Mouse (Mus musculus): ENCODE data around the gene Slc28a2. TPM values are rescaled to one million over a fixed set of nuclear protein-coding genes. Genes with fewer than 3 reads are reported as not detected.
"Not testable (repeated sequence)": the region's sequence is repeated elsewhere in the genome, so short reads cannot be mapped to it uniquely, and the experiment has no call there.

The Slc28a2 gene
- 25.6 and 36.6 TPM in 2 replicates for total RNA-seq (2017)

DNA sequence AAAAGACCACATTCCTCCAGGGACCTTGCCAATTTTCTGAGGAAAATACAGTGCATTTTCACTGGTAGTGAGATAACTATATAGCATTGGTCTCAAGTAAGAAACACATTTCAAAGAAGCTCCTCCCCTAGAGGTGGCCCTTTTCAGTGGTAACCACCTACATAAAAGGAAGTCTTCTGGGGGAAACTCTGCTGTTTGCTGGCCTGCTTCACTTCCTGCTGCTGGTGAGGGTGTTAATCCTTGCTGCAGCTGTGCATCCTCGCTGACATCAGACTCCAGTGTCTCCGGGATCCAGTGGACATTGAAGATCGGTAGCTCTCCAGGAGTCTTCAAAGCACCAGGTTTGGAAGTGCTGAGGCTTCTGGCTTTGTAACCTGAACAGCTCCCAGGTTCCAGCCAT is at the start of gene Slc28a2:
Slc28a2 (plus strand) TSS at position 278 of the 400 bp plus-strand sequence.
- peak; percentile 94 to 96 for ATAC-seq (replicated peaks in 1 of 2; ENCODE audit: insufficient read depth in 1 of 2, low FRiP score in 2 of 2, low TSS enrichment in 1 of 2, low read depth in 1 of 2, poor library complexity in 2 of 2, severe bottlenecking in 2 of 2)

DNA sequence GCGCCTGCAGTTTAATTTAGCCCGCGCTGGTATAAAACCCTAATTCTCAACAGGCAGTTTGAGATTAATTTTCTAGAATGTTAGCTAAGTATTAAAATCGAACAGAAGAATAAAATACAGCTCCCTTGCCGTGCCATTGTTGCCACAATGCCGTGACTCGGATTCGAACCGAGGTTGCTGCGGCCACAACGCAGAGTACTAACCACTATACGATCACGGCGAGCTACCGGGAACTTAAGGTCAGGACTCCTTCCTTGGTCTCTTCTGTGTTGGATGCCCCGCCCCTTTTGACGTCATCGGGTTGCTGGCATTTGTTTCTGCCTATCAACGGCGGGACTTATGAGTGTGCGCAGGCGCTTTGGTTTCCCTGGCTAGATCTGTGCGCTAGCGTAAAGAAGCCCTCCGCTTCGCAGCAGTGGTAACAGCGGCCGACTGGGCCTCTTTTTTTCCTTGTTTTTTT is 49.0 kb upstream of the Slc28a2 start:
- ATAC-seq (replicated peaks in 1 of 2; ENCODE audit: insufficient read depth in 1 of 2, low FRiP score in 2 of 2, low TSS enrichment in 1 of 2, low read depth in 1 of 2, poor library complexity in 2 of 2, severe bottlenecking in 2 of 2), result peak; percentile 51 to 63

DNA sequence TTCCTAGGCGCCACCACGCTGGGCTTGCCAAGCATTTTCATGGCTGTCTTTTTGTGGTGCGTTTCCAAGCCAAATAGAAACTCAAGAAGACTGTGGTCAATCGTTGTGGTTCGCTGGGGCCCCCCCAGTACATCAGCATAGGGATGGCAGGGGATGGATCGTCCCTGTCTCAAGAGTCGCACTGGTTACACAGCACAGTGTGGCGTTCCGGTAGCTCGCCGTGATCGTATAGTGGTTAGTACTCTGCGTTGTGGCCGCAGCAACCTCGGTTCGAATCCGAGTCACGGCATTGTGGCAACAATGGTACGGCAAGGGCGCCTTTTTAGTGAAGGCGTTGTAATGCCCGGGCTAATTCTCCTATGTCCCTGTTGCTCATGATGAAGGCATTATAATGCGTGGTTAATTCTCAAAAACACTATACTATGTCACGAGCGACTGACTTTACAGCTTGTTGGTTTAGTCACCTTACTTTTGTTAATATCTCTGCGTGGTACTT is 48.5 kb upstream of the Slc28a2 start:
- ATAC-seq (replicated peaks in 1 of 2; ENCODE audit: insufficient read depth in 1 of 2, low FRiP score in 2 of 2, low TSS enrichment in 1 of 2, low read depth in 1 of 2, poor library complexity in 2 of 2, severe bottlenecking in 2 of 2), result peak; percentile 12 to 19

DNA sequence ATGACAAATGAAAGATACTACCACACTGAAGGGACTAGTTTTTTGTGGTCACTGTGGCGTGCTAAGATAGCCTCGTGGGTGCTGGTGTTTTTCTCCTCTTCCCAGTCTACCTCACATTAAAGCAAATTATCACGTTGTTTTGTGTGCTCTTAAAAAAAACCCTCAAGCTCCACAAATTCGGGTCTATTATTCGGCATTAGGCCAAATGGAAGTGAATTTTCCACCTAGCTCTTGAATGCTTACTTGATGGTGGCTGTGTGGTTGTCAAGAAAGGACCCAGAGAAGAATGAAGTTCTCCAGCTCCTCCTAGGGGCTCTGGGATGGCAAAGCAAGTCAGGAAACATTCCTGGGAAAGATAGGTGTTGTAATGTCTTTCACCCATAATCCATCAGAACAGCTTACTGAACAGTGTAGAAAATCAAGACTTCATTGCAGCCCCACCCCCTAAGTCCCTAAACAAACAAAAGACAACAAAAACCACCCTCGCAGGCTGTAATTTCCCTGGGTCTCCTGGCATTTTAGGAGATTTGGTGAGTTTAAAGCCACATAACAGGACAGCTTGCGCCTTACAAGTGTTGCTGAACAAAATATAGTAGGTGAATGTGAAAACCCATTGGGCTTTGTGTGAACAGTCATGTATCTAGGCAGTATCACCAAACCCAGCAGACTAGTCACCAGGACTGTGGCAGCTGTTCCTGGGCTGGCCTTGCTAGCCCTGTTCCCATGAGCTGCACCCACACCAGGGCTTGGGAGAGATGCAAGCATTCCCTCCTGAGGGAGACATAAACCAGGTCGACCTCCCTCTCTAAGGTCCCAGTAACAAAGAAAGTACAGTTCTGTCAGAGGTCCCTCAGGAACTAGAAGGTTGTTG is 47.6 kb upstream of the Slc28a2 start:
- no peak for ATAC-seq (replicated peaks in 1 of 2; ENCODE audit: insufficient read depth in 1 of 2, low FRiP score in 2 of 2, low TSS enrichment in 1 of 2, low read depth in 1 of 2, poor library complexity in 2 of 2, severe bottlenecking in 2 of 2)

DNA sequence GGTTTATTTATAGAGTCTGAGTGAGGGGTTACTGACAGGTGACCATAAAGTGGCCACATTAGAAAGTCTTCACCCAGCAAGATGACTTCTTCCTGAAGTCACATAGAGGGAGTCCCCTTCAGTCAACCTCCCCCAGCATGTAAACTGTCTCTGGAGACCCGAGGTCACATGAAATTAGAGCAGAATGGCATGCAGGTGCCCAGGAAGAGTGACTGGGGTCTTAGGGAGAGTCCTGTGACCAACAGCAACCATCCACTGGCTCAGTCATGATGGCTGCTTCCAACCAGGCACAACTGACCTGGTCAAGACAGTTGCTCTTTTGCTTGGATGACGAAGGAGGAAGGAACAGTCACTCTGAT is 47.0 kb upstream of the Slc28a2 start:
- ATAC-seq (replicated peaks in 1 of 2; ENCODE audit: insufficient read depth in 1 of 2, low FRiP score in 2 of 2, low TSS enrichment in 1 of 2, low read depth in 1 of 2, poor library complexity in 2 of 2, severe bottlenecking in 2 of 2), result no peak

DNA sequence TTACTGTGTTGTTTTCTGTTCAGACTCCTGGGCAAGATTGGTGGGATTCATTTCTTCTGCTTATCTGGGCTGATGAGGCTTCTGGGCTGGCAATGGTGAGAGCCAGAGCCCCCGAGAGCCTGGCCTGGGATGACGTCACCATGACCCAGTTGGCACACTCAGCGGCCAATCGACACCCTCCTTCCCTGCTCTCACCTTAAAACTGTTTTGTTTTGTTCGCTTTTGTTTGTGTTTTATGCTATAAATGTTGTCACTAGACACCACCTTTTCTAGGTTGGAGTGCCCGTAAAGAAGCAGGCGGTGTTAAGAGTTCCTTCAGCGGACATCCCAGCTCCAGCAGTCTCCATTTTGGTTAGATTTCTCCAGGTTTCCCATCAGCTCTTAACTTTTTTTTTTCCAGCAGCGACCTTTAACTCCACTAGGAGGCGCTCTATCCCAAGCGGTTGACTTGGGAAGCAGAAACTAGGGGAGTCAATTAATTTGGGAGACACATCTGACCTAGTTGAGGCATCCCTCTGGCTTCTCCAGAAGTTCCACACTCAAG is 45.4 kb upstream of the Slc28a2 start:
- peak; percentile 18 to 26; a peak in 3 of 4 replicates for ATAC-seq (replicated peaks in 1 of 2; ENCODE audit: insufficient read depth in 1 of 2, low FRiP score in 2 of 2, low TSS enrichment in 1 of 2, low read depth in 1 of 2, poor library complexity in 2 of 2, severe bottlenecking in 2 of 2)

DNA sequence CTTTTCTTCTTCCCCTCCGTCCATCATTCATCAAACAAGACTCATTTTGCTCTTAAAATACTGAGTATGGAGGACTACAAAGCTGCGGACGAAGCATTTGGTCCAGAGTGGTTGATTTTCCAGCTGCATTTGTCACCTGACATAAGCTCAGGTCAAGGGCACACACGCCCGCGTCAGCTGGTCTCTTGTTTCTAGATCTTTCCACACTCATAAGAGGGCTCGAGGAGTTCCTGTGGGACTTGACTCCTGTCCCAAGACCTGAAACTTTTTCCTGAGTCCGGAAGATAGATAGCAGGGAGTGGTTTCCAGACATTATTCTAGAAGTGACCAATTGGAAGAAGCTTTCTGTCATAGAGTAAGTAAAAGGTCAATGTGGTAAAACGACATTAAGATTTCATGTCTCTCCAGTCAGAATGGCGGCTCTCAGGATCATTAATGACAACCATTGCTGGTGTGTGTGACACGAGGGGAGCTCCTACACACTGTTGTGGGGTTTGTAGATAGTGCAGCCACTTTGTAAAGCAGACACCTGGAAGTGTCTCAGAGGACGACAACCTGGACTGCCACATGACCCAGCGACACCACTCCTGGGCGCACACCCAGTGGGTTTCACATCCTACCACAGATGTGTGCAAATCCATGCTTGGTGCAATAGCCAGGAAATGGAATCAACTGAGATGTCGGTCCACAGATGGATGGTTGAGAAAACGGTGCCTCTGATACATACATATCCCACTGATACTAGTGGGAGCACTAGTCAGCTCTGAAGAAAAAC is 44.8 kb upstream of the Slc28a2 start:
- ATAC-seq (replicated peaks in 1 of 2; ENCODE audit: insufficient read depth in 1 of 2, low FRiP score in 2 of 2, low TSS enrichment in 1 of 2, low read depth in 1 of 2, poor library complexity in 2 of 2, severe bottlenecking in 2 of 2), result no peak

DNA sequence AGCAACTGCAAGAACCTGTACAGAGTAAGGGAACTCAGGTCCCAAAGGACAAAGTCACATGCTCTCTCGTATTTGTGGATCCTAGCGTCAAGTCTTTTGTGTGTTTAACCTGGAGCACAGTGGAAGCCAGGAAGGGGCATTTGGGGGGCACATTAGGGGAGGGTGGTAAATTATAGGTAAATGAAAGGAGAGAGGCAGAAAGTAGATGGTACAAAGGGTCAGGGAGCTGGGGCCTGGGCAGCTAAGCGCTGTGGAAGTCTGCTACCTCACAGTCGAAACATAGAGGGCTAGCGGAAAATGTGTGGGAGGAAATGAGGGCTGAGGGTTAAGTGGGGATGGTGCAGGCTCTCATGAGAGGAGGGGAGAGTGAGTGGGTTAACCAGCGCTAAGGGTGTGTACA is 44.2 kb upstream of the Slc28a2 start:
- ATAC-seq (replicated peaks in 1 of 2; ENCODE audit: insufficient read depth in 1 of 2, low FRiP score in 2 of 2, low TSS enrichment in 1 of 2, low read depth in 1 of 2, poor library complexity in 2 of 2, severe bottlenecking in 2 of 2), result no peak

DNA sequence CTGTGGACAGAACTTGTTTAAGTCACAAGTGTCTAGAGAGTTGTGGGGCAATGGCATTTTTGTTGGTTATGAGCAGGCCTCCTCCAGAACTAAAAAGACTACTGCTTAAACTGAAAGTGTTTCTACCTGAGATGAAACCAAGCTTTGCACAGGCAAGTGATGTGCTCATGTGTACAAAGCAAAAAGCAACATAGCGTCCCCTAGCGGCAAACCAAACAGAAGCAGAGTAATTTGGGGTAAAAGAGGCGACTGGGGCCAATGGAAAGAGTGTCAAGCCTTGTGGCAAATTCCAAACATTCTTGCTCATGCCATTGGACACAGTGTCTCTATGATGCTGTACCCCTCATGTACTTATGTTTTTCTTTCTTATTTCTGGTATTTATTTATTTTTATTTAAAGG is 41.2 kb upstream of the Slc28a2 start:
- no peak for ATAC-seq (replicated peaks in 1 of 2; ENCODE audit: insufficient read depth in 1 of 2, low FRiP score in 2 of 2, low TSS enrichment in 1 of 2, low read depth in 1 of 2, poor library complexity in 2 of 2, severe bottlenecking in 2 of 2)

DNA sequence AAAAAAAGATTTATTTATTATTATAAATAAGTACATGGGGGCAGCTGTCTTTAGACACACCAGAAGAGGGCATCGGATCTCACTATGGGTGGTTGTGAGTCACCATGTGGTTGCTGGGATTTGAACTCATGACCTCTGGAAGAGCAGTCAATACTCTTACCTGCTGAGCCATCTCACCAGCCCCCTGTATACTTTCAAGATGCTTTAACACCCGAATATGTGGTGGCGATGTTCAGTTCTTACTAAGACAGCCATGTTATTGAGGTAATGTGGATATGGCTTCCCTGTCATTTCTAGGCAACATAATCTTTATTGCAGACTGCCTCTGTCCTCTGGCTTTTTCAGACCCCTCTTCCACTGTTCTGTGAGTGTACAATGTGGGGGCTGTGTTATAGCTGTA is 39.1 kb upstream of the Slc28a2 start:
- ATAC-seq (replicated peaks in 1 of 2; ENCODE audit: insufficient read depth in 1 of 2, low FRiP score in 2 of 2, low TSS enrichment in 1 of 2, low read depth in 1 of 2, poor library complexity in 2 of 2, severe bottlenecking in 2 of 2), result not testable (repeated sequence)

DNA sequence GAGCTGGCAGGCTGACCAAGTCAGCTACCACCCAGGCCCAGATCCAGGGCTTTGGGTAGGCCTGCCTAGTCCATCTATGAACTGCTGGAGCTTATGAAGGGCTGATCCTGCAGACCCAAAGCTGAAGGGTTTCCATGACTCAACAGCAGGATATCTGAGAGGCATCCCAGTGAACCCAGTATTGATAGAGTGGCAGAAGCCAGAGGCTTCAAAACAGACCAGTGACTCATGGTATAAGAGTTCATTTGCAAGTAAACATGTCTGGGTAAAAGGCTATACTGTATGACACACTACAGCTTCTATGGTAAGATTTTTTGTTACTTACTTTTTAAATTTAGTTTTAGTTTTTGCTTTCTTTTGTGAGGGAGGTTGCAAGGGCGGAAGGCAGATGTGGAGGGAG is 30.1 kb upstream of the Slc28a2 start:
- ATAC-seq (replicated peaks in 1 of 2; ENCODE audit: insufficient read depth in 1 of 2, low FRiP score in 2 of 2, low TSS enrichment in 1 of 2, low read depth in 1 of 2, poor library complexity in 2 of 2, severe bottlenecking in 2 of 2), result no peak

DNA sequence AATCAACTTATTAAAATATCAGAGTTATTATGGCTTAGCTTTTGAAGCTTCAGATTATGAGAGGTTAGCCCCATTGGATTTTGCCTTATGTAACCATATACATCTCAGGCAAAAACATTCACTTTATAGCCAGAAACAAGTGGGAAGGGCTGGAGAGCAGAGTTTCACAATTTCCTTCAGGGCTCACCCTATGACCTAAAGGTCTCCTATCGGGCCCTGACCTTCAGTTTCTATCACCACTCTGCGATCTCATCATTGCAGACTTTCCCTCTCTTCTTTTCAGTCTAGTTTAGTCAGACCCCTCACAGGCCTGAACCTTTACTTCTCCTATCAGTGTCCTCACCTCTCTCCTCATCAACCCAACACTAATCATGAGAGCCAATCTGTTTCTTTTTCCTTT is 18.7 kb upstream of the Slc28a2 start:
- ATAC-seq (replicated peaks in 1 of 2; ENCODE audit: insufficient read depth in 1 of 2, low FRiP score in 2 of 2, low TSS enrichment in 1 of 2, low read depth in 1 of 2, poor library complexity in 2 of 2, severe bottlenecking in 2 of 2), result no peak

DNA sequence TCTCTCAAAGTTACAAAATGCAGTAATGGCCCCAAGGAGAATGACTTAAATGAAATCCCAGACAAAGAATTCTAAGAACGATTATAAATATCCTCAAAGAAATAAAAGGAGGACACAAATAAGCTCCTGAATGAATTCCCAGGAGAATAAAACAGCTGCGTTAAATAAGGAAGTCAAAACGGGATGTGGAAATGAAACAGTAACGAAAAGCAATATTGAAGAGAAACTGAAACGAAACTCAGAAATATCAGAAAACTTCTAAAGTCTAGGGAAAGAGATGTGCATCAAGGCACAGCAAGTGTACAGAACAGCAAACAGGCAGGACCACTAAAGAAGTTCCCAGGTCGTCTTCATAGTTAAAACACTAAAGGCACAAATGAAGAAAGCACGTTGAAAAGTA is 17.3 kb upstream of the Slc28a2 start:
- ATAC-seq (replicated peaks in 1 of 2; ENCODE audit: insufficient read depth in 1 of 2, low FRiP score in 2 of 2, low TSS enrichment in 1 of 2, low read depth in 1 of 2, poor library complexity in 2 of 2, severe bottlenecking in 2 of 2), result peak in 1 of 2 experiments; percentile 39; a peak in 1 of 4 replicates

DNA sequence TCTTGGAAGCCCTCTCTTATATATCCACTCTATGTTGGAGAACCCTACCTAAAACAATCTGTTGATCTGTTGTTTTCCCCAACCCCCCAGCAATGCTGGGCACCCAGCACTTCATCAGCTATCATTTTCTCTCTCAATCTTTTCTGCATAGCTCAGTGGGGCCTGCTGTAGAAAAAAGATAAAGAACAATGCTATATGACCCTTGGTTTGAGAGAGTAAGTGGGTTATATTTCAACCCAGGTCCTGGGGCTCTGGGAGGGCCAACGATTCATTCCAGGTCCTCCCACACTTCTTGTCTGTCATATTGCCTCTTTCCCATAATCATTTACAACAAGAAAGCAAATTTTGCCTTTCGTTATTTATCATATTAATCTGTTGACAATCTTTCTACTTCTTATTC is 368 bp downstream of the Slc28a2 start:
- ATAC-seq (replicated peaks in 1 of 2; ENCODE audit: insufficient read depth in 1 of 2, low FRiP score in 2 of 2, low TSS enrichment in 1 of 2, low read depth in 1 of 2, poor library complexity in 2 of 2, severe bottlenecking in 2 of 2), result not testable (repeated sequence)

DNA sequence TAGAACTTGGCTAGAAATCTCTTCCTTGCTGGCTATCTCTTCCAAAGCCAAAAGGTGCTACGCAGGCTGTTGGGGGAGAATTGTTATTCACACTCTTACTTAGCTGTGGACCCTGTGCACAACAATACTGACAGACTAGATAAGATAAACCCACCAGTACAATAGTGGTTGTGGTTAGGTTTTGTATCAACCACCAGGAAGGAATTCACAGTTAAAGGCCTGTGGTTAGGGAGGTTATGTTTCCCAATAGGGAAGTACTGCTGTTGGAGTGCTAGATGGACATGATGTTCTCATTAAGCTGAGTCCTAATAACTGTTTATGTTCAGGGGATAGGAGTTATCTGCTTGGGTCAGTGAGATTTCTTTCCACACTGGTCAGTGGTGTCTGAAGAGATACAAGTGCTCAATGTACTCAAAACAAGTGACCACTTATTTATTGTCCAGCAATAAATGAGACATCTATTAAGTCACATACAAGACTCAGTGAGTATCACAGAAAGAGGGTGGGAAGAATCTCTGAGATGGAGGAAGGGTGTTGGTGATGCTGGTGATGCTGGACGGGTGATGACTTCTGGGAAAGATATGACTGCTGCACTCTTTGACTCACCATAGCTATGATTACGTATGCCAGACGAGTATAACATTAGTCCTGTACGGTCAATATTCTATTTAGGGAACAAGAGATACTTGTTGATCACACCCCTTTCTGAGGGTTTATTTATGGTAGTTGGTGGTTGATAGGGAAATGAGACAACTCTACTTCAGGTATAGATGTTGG is 12.6 kb downstream of the Slc28a2 start:
- ATAC-seq (replicated peaks in 1 of 2; ENCODE audit: insufficient read depth in 1 of 2, low FRiP score in 2 of 2, low TSS enrichment in 1 of 2, low read depth in 1 of 2, poor library complexity in 2 of 2, severe bottlenecking in 2 of 2), result peak; percentile 65 to 71; a peak in 3 of 4 replicates

DNA sequence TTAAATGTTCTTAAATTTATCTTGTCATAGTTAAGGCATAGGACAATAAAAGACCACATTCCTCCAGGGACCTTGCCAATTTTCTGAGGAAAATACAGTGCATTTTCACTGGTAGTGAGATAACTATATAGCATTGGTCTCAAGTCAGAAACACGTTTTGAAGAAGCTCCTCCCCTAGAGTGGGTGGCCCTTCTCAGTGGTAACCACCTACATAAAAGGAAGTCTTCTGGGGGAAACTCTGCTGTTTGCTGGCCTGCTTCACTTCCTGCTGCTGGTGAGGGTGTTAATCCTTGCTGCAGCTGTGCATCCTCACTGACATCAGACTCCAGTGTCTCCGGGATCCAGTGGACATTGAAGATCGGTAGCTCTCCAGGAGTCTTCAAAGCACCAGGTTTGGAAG is 14.2 kb downstream of the Slc28a2 start:
- peak; percentile 93 to 98 for ATAC-seq (replicated peaks in 1 of 2; ENCODE audit: insufficient read depth in 1 of 2, low FRiP score in 2 of 2, low TSS enrichment in 1 of 2, low read depth in 1 of 2, poor library complexity in 2 of 2, severe bottlenecking in 2 of 2)

Measured in hematopoietic stem cell, adult 5-6 weeks (primary cell).